Mouse (Mus musculus): ENCODE measurements at regions not wholly inside any gene's neighbourhood (a gene's known extent, or its start where the extent isn't known, plus 50 kb on each side); places are given as distances from the start of the nearest gene placed in this dataset.
A peak's percentile ranks its signal among the peaks of the same experiment; 100 is the strongest.

DNA sequence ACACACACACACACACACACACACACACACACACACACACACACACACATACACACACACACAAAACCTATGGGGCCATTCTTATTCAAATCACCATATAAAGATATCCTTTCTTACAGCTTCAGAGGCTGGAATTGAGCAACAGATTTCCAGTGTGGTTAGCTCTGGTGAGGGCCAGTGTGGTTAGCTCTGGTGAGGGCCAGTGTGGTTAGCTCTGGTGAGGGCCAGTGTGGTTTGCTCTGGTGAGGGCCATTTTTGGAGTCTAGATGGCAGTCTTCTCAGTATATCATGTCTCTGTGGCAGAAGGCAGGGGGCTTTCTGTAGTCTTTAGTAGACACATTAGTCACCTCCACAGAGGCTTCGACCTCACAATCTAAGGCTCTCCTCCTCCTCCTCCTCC is 191.5 kb upstream of the 9630041A04Rik start:
- no peak for DNase-seq (ENCODE audit: low read depth, low spot score)

DNA sequence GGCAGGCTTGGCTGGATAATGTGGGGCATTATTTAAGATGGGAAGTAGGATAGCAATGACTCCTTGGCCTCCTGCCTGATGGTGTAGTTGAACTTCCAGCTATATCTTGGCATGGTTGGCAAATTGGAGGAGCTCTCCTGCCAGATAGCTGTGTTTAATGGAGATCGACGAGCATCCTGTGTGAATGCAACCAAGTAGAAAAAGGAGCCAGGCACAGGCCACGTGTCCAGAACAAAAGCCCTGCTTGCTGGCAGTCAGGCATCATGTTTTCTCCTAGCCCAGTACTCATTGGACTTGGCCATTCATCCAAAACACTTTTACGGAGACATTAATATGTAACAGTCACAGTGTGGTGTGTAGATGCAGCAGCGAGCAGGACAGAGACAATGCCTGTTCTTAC is 211.8 kb upstream of the 9630041A04Rik start:
- DNase-seq (ENCODE audit: low read depth, low spot score) = peak; percentile 10

DNA sequence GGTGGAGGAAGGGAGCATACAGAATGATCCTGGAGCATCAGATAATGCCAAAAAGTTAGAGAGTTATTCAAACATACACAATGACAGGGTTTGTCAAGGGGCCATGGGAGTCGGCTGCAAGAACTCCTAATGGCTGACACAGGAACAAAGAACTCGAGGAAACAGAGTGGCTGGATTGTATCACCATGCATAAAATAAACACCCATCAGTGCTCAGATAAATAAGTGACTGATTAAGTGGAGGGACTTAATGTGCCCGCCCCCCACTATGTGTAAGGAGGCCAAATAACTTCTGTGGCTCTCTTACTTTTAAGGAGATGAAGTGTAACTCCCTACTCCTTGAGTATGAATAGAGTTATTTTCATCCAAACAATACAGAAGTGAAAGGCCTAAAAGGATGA is 220.1 kb upstream of the 9630041A04Rik start:
- no peak for DNase-seq (ENCODE audit: low read depth, low spot score)

GRCm38 (mm10) chr9:101640598-101640997 is 221.0 kb upstream of the 9630041A04Rik start:
- DNase-seq (ENCODE audit: low read depth, low spot score) = no peak

DNA sequence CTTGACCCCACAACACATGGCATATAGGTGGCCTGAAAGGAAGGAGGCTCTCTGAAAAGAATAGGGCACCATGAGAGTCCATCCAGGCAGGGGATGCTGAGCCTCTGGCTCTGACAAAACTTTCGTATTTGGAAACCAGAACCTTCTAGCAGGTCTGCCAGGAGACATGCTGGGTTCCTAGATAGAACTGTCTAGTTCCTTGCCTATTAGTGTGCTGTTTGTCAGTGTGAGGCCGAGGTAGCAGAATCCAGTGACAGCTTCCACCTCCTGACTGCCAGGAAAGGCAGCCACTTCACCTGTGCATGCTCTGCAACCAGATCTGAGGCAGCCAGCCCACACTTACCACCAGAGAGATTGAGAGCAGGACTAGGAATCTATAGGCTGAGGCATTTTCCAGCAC is 245.4 kb upstream of the 9630041A04Rik start:
- DNase-seq (ENCODE audit: low read depth, low spot score) = peak; percentile 80

GRCm38 (mm10) chr9:101615176-101615575 is 246.5 kb upstream of the 9630041A04Rik start:
- no peak for DNase-seq (ENCODE audit: low read depth, low spot score)

DNA sequence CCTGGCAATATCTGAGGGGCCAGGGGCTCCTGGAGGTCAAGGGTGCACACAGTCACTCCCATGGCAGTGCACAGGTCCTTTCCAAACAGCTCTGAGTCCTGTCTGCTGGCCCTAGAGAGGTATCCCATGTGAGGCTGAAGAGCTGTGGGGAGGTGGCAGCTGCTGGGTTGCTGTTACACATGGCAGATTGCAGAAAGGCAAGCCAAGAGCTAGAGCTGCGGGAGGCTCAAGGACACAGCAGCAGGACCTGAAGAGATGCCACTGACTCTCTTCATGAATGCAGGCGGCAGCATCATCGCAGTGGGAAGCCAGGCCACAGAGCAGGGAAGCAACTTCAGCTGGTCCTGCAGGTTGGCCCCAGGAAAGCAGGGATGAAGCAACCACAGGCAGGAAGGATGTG is 247.7 kb upstream of the 9630041A04Rik start:
- DNase-seq (ENCODE audit: low read depth, low spot score) = peak; percentile 95

GRCm38 (mm10) chr9:101613471-101613870 is 248.2 kb upstream of the 9630041A04Rik start:
- DNase-seq (ENCODE audit: low read depth, low spot score) = peak; percentile 97

DNA sequence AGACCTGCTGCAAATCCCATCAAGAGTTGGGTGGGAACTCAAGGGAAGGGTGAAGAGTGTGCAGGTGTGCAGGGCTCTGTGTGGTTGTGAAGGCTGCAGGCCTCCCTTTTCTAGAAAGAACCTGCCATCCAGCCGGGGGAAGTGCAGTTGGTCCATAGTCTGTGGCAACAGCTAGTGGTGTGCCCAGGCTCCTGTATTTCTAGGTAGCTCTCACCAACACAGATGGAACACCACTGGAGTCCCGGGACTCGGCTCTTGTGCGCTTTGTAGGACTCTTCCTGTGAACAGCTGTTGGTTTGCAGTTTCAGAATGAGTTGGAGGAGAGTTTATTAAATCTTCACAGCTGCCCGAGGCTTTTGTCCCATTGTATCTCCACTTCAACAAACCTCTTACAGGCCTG is 248.7 kb upstream of the 9630041A04Rik start:
- DNase-seq (ENCODE audit: low read depth, low spot score) = no peak

GRCm38 (mm10) chr9:101612571-101612970 is 249.1 kb upstream of the 9630041A04Rik start:
- DNase-seq (ENCODE audit: low read depth, low spot score) = no peak

DNA sequence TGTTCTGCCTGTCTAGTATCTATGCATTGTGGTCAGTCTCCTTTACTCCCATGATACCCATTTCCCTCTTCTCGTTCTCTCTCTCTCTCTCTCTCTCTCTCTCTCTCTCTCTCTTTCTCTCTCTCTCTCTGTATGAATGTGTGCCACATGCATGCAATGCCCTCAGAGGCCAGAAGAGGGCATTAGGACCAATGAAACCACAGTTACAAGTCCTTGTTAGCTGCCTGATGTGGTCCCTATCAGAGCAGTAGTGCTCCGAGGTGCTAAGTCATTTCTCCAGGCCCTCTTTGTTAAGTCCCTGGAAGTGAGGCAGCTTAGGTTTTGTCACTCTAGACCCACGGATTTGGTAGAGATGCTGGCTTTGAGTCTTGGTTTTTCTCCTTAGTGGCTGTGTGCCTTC is 250.2 kb upstream of the 9630041A04Rik start:
- peak; percentile 52 for DNase-seq (ENCODE audit: low read depth, low spot score)

DNA sequence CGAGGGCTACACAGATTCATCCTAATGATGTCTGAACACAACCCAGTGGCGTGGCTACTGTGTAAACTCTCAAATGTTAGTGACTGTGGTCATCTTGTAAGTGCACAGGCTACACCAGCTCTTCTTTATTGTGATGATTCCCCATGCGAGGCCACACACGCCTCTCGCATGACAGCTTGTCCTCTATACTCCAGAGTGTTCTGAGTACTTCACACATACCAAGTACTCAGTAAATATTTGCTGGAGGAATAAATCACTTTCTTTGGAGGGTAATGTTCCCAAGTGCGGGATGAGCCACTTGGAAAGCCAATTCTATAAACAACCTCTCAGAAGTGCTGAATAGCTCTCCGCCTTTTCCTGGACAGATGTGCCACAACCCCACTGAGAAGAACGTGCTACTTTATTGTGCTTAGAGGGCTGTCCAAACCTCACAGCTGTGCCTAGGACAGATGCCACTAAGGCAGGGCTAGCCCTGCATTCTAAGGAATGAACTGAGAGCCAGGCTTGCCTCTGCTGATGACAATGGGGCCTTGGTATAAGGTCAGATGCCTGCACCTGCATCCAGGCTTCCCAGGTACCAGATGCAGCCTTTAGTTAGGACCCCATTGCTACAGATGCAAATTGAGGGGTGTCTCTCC is 250.7 kb upstream of the 9630041A04Rik start:
- DNase-seq (ENCODE audit: low read depth, low spot score) = no peak

DNA sequence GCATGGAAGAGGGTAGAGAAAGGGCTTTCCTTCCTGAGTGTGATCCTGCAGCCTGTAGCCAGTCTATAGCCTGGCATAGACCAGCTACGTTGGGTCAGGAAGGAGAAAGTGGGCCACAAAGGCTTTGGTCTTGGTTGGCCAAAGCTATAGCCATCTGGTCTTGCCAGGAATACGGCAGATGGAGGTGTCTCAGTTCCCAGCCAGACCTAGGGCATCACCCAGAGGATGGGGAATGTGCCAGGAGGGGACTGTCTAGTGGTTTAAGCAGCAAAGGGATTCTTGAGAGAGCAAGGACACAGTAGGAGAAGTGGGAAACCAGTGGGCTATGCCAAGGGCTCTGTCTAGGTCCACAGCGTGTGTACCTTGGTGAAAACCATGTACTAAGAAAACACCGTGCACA is 251.3 kb upstream of the 9630041A04Rik start:
- peak; percentile 98 for DNase-seq (ENCODE audit: low read depth, low spot score)

DNA sequence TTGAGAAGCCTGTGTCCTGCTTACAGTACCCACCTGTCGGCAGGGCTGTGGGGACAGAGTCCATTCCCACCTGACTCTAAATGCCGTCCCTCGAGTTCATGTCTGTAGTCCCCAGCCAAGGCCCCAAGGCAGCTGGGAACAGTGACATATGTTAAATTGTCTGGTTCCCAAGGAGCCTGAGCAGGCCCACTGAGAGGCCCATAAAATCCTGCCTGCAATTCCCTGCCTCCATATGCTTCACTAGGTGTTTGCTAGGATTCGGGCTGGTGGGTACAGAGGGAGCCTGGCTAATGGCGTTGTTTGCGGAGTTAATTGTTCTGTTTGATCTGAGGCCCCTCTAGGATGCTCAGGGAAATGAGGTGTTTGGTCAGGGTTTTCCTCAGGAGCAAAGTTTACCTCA is 258.8 kb upstream of the 9630041A04Rik start:
- no peak for DNase-seq (ENCODE audit: low read depth, low spot score)

- no peak for DNase-seq (ENCODE audit: low read depth, low spot score)
These were observed 264.7 kb upstream of the 9630041A04Rik start for GRCm38 (mm10) chr9:101596898-101597297.

DNA sequence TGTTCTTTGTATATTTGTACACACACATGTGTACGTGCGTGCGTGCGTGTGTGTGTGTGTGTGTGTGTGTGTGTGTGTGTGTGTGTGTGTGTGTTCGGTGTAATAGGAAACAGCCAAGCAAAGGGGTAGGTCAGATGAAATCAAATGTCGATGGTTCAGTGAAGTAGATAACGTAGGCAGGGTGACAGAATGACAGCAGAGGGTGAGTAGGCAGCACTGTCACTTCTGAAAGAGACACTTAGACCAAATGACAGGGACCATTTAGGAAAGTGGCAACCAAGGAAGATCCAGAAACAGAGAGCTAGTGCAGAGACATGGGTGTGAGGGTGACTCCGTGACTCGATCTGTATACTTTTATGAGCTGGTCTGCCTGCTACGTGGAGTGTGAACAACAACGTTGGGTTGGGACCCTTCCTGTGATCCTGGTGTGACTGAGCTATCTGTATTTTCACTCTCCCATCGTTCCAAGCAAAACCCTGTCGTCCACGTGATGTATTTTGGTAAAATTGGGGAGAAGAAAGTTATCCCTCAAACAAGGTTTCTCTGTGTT is 266.5 kb upstream of the 9630041A04Rik start:
- peak; percentile 43 for DNase-seq (ENCODE audit: low read depth, low spot score)

GRCm38 (mm10) chr9:101592621-101593020 is 269.0 kb upstream of the 9630041A04Rik start:
- peak; percentile 72 for DNase-seq (ENCODE audit: low read depth, low spot score)

DNA sequence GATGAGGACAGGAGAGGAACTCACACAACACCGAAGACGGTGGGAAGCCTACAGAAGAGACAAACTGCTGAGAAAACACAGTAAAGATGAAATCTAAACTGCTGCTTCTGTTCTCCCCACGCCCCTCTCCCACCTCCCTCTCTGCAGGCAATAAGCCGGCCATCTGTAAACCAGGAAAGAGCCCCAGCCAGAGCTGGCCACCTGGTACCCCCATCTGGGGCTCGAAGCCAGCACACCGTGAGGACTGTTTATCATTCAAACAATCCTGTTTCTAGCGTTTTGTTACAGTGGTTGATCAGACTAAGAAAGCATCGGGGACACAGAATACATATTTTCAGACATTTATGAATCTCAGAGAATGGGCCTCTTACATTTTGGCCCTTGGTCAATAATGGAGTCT is 270.0 kb upstream of the 9630041A04Rik start:
- peak; percentile 9 for DNase-seq (ENCODE audit: low read depth, low spot score)

DNA sequence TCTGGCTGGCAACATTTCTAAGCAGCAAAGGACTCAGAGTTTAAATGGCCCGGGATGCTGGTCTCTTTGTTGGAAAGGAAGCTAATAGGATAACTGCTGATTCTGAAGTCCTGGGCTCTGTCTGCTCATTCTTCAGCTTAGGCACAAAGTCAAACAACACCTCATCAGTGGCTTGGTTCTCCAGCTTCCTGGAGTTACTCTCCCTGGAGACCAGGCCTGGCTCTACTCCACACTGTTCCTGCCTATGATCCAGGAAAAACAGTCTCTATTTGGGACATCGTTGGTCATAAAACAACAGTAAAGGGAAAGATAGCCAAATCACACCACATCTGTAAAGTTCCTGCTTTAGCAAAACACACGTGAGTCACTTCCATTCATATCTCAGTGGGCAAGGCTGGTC is 271.3 kb upstream of the 9630041A04Rik start:
- DNase-seq (ENCODE audit: low read depth, low spot score) = no peak

DNA sequence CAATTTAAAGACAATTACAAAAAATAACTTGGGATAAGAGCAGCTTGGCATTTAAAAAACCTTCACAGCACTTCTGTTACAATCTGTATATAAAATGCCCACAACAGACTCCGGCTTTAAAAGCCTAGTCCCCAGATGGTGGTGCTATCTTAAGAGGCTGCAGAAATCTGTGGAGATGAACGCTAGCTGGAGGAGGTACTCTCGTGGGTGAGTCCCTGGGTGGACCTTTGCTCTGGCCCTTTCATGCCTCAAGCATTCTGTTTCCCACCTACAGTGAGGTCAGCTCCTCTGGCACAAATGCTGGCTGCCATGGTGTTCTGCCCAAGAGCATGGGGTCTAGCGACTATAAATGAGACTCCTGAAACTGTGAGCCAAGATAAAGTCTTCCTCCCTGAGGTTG is 280.6 kb upstream of the 9630041A04Rik start:
- peak; percentile 16 for DNase-seq (ENCODE audit: low read depth, low spot score)

GRCm38 (mm10) chr9:101570714-101571113 is 290.9 kb upstream of the 9630041A04Rik start:
- no peak for DNase-seq (ENCODE audit: low read depth, low spot score)

GRCm38 (mm10) chr9:101563196-101563595 is 298.4 kb upstream of the 9630041A04Rik start:
- DNase-seq (ENCODE audit: low read depth, low spot score) = no peak

GRCm38 (mm10) chr9:101559366-101559765 is 302.3 kb upstream of the 9630041A04Rik start:
- no peak for DNase-seq (ENCODE audit: low read depth, low spot score)

Data from brain, adult 2 months (tissue).